Mouse (Mus musculus): ENCODE results near the gene Ly86. TPM values are rescaled to one million over a fixed set of nuclear protein-coding genes. Genes with fewer than 3 reads are reported as not detected.
A peak's percentile ranks its signal among the peaks of the same experiment; 100 is the strongest.

Ly86 gene
- total RNA-seq, 2 experiments from 2014 or later: 0.37 to 0.69 TPM

DNA sequence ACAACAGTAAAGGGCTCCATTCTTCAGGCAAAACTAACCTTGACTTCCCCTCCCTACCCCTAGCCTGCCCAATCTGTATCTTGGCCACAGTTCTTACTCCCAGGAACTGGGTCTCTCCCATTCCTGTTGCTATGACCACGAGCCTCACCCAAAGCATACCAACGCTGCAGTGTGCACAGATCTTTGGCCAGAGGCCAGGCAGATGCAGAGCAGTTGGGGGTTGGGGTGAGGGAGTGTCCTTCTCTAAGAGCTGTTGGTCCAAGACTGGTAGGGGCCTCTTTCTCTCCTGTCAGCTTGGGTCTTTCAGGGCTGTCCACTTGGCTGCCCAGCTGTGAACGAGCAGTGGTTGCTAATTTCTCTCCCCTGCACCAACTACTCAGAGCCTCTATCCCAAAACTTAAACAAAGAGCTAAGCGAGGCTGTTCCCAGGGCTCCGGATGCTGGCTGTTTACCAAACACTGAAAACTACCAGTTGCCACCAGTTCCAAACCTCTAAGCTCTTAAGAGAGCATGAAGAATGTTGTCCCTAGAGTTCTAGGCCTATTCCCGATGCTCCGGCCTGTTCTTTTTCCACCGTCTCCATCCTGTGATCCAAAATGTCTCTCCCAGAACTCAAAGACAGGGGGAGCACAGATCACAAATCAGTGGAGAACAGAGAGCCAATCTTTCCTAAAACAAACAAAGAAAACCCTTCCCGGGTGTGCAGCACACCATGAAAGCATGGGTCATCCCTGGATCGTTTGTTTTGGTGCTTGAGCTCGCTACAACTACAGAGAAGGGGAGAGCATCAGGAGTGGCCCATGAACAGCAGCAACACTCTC lies 112.2 kb downstream of the Ly86 start:
- peak; percentile 41 for DNase-seq (ENCODE audit: low spot score)

DNA sequence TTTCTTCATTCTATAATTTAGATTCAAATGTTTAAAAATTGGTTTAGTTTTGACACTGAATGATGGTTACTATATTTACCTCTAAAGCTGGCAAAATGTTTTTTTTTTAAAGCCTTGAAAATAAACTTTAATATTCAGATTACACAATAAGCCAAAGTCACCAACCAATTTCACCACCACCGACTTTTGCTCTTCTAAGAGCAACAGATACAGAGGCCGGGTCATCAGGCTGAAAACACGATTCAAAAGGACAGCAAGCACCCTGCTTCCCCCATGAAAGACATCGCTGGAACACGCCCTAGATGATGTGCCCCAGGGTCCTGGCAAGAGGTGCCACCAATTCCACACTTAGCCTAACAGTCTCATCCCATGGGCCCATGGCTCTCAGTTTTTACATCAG lies 113.5 kb downstream of the Ly86 start:
- no peak for DNase-seq (ENCODE audit: low spot score)

DNA sequence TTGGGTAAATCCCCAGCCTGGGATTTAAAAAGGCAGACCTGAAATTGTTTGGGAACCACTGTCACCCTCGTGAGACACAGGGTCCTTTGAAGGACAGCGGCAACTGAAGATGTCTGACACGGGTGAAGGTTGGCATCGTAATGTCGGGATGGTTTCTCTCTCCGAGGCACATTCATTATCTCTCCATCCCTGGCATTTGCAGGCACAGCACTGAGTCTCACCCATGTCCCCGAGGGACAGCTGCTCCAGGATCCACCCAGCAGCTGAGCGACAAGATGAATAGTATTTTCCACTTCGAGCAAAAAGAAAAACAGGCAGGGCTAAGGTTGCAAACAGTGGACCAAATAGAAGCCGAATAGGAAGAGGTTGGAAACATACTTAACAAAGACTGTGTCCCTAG lies 114.0 kb downstream of the Ly86 start:
- no peak for DNase-seq (ENCODE audit: low spot score)

DNA sequence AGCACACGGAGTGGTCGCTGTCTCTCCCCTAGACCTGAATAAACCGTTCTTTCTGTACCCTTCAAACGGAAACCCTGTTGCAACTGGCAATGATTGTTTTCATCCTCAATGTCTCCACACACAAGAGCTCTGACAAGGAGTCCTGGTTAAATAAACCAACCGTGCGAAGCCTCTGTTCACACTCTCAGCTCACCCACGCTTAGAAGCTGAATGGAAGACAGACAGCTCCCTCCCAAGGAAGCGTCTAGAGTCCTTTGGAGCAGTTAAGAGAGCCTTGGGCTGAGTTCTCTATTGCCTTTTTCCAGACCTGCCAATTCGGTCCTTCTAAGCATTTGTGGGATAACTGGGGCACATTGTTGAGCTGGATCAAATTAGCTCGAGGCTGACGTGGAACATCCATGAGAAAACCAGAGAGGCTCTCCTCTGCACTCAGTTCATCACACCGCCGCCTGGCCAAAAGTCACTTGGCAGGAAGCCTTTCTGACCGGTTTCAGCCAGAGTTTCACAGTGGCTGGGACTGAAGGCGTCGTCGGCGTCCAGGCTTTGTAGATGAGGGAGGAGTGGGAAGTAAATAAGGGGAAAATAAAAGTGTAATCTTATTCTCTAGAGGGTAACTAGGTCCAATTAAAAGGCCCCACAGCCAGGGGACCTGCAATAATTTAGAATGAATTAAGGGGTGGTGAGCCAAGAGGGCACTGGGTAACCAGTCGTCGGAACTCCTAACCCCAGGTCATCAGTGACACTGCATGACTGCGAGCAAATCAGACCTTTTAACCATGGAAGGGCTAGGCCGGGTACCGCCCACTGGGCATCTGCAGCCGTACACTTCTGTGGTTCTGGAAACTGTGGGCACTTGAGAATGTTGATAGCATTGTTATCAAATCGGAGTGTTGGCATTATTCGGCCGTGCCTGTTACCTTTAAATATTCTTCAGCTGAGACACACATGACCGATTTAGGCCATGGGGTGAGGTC lies 115.2 kb downstream of the Ly86 start:
- DNase-seq (ENCODE audit: low spot score): peak; percentile 85

DNA sequence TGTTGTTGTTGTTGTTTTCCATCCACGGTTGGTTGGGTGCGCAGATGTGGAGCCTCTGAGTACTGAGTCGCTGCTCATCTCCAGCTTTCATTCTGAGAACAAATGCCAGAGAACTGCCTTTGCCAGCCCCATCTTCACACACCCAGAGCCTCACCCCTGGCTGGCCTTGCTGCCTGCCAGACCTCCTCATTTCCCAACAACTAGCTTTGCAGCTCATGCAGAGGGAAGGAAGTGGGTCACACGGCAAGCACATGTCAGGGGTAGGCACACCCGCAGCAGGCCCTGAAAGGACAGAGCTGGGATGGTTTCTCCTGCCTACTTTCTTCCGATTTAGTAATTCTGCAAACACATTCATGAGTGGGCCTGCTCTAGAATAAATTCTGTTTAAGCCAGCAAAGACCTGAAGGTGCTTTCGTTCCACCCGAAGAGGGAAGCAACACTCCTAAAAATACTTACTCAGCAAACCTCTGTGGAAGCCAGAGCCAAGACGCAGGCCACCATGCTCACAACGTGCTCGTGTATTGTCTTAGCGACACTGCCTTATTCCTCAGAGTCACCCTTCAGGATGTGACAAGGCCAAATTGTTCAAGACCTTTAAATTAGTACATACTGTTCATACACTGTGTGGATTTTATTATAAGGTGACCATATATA lies 117.2 kb downstream of the Ly86 start:
- peak; percentile 52 for DNase-seq (ENCODE audit: low spot score)

DNA sequence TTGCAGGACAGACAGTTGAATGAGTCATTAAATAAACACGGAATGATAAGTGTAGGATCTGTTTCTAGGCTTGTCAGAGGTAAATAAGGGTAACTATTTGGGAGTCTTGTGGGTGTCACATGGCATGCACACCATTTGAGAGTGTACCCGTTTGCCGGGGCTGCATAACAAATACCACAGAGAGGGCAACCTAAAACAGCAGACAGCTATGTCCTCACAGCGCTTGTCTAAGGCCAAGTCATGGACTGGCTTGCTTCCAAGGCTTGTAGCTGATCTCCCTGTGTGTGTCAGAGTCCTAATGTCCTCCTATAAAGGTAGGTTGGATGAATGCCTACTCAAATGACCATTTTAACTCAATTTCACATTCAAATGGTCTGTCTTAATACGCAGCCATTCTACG lies 120.7 kb downstream of the Ly86 start:
- no peak for DNase-seq (ENCODE audit: low spot score)

DNA sequence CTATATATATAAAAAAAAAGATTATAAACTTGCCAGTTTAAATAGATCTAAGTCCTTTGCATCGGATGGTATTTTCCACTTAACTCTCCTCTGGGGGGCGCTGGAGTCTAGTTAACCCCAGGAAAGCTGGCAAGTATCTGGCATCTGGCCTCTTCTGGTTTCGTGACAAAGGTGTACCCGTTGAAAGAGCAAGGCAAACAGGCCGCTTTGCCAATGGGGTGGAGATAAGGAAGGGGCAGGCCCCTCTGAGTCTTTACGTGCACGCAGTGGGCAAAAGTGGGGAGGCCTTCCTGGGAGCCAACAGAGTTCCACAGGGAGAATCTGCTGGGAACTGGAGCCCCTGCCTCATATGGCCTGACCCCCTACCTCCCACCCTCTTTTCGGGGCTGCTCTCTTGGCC lies 122.8 kb downstream of the Ly86 start:
- DNase-seq (ENCODE audit: low spot score): peak; percentile 75
